Mouse (Mus musculus): ENCODE data around the gene Nup50.

The Nup50 gene

DNA sequence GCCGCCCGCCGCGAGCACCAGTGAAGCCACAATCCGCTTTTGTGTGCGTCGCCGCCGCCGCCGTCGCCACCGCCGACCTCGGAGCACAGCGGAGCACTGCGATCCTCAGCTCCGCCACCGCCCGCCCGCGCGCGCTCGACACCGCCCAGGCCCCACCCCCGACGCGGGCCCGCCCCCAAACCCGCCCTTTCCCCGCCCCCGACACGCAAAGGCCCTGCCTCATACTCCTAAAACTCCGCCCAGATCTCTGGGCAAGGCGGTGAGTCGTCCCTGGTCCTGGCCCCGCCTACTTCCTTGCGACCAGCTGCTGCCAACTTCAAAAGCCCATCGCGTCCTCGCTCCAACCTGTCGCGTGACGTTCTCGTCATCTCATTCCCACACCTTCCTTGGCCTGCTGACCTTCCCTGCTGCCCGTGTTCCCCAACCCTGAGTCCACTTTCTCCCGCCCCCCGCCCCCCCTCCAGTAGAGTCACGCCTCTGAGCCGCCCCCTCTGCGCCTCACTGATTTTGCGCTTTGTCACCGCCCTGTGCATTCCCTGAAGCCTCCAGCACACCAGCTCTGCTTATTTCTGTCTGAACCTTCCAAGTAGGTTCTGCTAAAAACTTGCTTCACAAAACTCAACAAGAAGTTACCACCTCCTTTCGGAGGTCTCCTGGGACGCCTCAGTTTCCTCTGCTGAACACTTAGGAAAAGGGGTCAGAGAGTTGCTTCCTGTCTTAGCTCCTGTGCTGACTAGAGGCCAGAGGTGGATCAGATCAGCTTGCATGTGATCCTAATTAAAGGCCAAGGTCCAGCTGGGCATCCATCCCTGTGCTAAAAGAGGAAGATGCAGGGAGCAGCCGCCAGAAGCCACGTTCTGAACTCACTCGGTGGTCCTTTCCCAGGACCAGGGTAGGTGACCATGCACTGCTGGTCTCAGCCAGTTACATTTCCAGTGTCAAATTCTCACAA lies 64.9 kb downstream of the Nup50 start, which contains the start of gene 5031439G07Rik:
5031439G07Rik (minus strand) TSS at position 678 of the 952 bp plus-strand sequence.
- DNase-seq (ENCODE audit: extremely low read depth, low read depth): peak; percentile 77

DNA sequence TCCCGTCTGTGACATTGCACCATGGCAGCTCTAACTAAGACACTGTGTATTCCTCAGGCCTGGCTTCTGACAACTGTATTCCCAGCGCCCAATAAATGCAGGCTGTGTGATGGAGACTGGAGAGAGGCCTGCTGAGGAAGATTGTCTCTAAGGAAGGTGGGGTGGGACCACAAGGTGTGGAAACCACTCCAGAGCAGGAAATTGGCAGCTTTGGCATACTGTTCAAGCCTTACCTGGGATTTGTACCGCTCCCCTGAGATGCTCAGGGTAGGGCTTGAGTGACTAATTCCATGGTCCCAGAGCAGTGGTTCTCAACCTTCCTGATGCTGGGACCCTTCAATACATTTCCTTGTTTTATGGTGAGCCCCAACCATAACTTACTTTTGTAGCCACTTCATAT lies 65.9 kb downstream of the Nup50 start:
- DNase-seq (ENCODE audit: extremely low read depth, low read depth): no peak

DNA sequence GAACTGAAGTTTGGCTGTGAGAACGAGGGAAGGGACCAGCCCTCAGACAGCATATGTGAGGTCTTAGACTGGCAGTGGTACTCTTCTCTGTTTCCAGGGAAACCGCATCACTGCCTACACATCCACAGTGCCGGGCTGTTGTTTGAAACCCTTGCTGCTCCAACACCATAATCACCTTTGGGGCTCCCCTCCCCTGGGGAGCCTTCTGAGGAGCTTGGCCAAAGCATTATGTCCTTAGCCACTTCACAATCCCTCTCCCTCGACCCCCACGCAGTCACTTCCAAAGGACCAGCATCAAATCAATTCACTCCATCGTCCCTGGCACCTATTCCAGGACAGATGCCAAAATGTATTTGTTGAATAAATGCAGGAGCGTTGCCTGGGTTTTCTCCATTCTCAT lies 66.6 kb downstream of the Nup50 start:
- DNase-seq (ENCODE audit: extremely low read depth, low read depth): no peak
